Mouse (Mus musculus): ENCODE measurements around the gene Emc7. TPM values are rescaled to one million over a fixed set of nuclear protein-coding genes. Genes with fewer than 3 reads are reported as not detected.
A peak's percentile ranks its signal among the peaks of the same experiment; 100 is the strongest.

The Emc7 gene
- total RNA-seq, 2 experiments from 2014 or later = 11.5 to 12.7 TPM

DNA sequence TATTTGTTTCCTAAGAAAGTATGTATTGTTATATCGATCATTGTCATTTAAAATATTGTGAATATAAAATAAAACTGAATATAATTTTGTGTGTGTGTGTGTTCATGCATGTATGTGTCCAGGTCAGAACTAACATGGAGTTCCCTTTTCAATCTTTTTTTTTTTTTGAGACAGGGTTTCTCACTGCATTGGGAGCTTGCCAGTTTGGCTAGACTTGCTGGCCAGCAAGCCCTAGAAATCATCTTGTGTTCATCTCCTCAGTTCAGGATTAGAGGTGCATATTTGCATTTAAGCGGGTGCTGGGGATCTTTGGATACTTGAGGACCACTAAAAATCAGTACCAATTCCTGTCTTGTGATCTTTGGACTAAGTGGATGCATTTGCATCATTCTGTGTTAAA lies 17.3 kb downstream of the Emc7 start:
- no peak for DNase-seq
- intact Hi-C loops (cut with DNase I) = loop anchor here (10.0 kb wide), 1 partner anchor 227 kb away; no protein-coding TSS in a partner anchor

DNA sequence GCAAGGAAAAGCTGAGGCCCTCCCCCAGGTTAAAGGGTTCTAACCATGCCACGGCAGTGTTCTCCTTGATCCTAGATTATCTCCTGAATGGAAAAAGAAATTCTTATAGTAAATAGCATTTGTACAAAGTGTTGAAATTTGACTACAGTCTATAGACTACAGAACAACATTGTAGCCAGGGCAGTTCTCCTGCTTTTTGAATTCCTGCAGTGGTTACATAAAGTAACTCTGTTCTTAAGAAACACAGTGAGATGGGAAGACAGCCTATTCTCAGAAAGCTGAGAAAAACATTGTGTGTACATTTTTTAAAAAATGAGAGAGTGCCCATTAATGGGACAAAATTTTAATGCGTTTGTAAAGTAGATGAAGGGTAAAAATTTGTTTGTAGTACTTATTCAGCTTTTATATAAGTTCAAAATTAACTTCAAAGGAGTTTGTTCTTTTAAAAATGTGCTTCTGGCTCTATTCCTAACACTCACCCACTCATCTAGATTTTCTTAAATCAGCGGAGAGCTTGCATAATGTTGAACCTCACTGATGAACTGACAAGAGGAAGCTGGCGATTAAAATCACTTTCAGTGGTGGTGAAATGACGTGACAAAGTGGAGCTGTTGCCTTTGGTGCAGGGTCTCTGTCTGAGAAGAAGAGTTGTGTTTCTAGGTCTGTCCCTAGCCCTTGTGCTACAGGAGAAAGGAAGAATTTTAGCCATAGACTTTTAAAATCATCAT lies 20.4 kb downstream of the Emc7 start:
- intact Hi-C loops (cut with DNase I) = loop anchor here (10.0 kb wide), 1 partner anchor 230 kb away; no protein-coding TSS in a partner anchor
- no peak for DNase-seq

DNA sequence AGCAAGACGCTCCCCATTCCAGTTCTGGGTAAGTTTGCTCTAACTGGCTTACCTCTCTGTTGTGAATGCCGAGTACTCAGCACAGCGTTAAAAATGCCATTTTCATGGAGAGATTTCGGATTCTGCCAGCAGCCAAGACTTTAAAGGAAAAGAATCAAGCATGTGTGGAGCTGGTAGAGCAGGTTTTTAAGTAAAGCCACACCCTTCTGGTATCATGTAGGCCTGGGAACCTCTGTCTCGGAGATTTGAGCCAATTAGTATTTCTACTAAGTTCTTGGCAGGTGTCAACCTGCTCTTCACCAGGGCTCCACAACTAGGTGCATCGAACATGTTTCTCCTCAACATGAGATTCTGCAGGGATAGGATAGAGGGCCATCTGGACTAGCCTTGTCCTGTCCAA lies 21.8 kb downstream of the Emc7 start:
- intact Hi-C loops (cut with DNase I) = loop anchor here (10.0 kb wide), 1 partner anchor 232 kb away; no protein-coding TSS in a partner anchor

DNA sequence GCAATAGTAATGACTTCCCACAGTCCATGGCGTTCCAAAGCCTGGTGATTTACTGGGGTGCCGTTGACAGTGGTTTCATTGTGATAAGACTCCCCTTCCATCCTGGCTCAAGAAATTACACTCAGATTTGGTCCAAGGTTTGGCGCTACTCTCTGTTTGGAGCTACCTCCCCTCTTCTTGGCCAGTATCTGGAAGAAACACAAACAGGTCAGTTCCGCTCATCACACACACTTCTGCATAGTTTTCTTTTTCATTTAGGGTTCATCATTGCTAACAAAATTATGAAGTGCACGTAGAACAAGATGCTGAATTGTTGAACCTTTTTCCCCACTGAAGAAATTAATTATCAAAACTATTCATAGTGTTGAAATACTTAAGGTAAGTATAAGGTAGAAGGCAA lies 25.9 kb downstream of the Emc7 start, which contains the start of gene Chrm5:
Gene Chrm5, minus strand, starts transcription at position 101 of the 400 bp plus-strand sequence.
- no peak for DNase-seq
- intact Hi-C loops (cut with DNase I) = no loop called here

More for the DNA sequence above, 21.8 kb downstream of the Emc7 start:
- DNase-seq = no peak

DNA sequence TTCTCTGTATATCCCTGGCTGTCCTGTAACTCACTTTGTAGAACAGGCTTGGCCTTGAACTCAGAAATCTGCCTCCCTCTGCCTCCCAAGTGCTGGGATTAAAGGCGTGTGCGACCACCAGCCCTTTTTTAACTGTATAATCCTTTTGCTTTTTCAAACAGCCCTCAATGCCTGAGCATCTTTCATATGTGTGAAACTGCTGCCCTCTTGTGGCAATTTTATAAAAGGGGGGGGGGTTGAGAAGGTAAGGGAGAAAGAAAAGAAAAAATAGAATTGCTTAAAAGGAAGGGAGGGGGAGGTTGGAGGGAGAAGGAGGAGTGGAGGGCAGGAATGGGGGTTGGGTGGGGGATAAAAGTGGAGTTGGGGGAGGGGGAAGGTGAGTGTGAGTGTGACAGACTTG lies 26.8 kb downstream of the Emc7 start:
- no peak for DNase-seq
- intact Hi-C loops (cut with DNase I) = no loop called here

DNA sequence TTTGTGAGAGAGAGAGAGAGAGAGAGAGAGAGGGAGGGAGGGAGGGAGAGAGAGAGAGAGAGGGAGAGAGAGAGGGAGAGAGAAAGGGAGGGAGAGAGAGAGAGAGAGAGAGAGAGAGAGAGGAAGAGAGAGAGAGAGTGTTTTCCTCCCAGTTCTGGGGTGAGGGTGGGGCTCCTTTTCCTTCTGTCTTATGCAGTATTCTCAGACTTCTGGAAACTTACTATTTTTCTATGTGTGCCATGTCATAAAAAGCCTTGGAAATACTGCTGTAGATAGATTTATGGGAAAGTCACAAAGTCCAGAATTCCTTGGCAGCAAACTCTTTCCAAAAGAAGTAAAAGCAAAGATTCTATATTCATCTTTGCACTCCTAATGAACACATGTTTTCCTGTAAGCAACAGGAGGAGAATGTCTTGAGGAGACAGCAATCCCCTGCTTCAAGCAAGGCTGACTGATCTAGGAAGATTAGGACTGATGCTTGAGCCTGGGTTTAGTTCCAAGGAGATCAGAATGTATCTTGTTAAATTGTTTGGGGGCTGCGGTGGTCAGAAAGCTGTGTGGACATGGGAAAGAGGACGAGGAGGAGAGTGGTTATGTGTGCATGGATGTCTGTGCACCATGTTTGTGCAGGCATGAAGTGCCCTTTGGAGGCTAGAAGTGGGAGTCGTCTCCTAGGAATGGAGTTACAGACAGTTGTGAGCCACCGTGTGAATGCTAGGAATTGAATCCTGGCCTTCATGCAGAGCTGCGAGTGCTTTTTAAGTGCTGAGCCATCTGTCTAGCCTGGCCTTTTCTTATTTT lies 27.9 kb downstream of the Emc7 start:
- intact Hi-C loops (cut with DNase I) = loop anchor here (2.0 kb wide), 1 partner anchor 104 kb away; the partner anchor contains the start of gene Katnbl1
- DNase-seq = no peak

DNA sequence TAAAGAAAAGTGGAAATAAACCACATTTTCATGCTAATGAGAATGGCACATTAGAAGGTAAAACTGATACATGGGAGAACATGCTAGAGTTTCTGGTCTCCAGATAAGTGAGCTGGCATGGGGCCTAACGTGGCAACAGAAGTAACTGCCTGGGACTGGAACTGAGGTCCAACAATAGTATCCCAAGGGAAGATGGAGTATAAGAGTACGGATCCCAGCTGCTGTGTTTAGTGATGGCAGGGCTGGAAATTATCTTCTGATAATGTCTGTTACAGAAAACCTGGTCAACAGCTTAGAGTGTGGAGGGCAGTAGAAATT lies 28.5 kb downstream of the Emc7 start:
- no peak for DNase-seq
- intact Hi-C loops (cut with DNase I) = loop anchor here (2.0 kb wide), 1 partner anchor 104 kb away; the partner anchor contains the start of gene Katnbl1

DNA sequence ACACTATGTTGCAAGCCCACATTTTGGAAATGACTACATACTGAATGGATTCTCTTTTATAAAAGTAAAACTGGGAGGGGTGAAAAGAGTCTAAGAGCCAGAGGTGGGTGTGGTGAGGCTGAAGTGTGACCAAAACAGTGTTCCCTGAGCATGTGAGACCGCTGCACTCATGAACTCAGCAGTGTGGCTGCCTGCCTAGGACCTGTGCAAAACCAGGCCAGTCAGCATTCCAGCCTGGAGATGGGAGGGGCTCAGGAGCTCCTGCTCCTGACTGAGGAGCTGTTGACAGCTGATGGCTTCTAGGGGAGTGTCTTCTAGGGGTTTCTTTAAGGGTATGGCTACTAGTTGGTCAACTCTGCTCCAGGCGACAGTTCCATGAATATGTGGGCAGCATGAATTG lies 30.1 kb downstream of the Emc7 start:
- intact Hi-C loops (cut with DNase I) = no loop called here
- DNase-seq = peak in 1 of 2 experiments; percentile 33

DNA sequence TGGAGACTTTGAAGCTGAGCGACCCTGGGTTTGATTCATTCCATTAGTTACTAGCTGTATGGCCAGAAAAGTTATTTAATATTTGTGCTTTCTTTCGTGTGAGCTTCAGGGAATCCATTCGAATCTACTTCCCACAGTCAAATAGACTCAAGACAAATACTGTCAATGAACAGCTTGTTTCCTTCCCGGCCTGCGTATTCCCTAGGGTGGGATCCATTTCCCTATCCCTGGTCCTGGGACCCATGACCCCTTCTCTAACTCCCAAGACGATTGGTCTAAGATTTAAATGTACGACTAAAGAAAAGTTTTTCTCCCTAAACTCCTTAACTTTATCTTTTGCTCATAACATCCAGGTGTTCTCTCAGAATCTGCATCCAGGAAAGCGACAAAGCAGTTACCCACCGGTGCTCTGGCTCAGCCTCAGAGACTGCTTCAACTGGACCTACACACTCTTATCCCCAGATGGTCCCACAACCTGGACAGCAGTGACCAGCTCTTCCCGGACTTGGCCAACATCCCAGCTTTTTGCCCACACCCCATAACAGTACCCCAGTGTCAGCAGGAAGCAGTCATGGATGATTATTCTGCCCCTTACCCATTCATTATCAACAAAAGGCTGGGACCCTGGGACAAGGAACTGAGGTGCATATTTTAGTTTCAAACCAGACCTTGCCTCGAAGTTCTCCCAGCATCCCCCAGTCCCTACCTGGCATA lies 35.8 kb downstream of the Emc7 start:
- no peak for DNase-seq
- intact Hi-C loops (cut with DNase I) = no loop called here

DNA sequence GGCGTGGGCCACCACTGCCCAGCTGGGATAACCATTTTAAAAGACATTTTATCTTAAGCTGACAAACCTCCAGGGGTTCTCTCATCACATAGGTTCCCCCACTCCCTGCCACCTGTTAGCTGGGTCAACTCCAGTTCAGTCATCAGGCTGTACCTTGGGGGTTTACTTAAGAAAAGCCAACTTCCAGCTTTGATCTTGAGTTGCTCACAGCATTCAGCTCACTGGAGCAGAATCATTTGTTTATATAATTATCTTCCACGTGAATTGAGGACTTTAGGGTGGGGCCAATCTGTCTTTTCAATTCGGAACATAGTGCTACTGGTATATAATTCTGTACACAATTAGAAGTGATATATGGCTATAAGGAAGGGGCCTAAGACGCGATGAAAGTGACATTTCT lies 36.8 kb downstream of the Emc7 start:
- intact Hi-C loops (cut with DNase I) = no loop called here
- DNase-seq = no peak

DNA sequence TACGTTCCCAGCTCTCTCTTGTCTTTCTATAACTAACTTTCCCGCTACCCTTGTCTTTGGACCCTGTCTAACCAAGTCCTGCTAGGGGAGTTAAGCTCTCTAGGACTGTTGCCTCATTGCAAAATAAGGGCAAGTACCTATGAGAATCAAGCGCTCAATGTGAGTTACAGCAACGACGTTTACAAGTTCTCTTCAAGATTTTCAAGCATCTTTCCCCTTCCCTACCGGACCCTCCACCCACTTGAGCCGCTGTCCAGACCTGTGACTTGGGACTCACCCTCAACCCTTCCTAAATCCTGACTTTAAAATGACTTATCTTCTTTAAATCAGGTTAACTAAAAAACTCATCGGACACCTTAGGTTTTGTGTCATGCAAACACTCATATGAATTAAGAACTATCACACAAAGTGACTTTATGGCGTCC lies 37.6 kb downstream of the Emc7 start:
- intact Hi-C loops (cut with DNase I) = no loop called here
- no peak for DNase-seq

DNA sequence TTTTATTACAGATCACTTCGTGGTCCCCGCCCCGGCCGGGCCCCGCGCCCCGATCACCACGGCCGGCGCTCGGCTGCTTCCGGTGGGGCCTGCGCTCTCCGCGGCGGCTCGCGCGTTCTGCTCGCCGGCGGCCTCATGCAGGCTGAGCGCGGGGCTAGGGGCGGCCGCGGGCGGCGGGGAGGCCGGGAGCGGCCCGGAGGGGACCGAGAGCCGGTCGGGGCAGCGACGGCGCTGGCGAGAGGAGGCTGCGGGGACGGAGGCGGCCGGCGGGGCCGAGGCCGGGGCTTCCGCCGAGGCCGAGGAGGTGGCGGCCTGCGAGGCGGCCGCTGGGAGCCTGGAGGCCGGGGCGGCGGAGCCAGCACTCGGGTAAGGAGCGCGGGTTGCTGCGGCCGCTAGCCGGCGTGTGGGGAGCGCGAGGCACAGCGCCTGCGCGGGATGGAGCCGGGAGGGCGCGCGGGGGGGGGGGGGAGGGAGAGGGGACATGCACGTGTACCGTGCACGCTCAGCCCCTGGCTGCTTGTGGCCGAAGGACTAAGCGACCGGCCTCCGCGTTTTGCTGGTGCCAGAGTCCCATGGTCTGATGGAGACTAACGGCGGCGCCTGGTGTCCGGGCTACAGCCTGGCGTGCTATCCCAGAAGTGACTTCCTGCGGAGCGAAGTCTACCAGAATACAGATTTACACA lies 38.2 kb downstream of the Emc7 start, which contains the start of gene Aven:
Gene Aven, plus strand, starts transcription at position 109 of the 683 bp plus-strand sequence.
- peak; percentile 79 to 84 for DNase-seq
- intact Hi-C loops (cut with DNase I) = no loop called here

DNA sequence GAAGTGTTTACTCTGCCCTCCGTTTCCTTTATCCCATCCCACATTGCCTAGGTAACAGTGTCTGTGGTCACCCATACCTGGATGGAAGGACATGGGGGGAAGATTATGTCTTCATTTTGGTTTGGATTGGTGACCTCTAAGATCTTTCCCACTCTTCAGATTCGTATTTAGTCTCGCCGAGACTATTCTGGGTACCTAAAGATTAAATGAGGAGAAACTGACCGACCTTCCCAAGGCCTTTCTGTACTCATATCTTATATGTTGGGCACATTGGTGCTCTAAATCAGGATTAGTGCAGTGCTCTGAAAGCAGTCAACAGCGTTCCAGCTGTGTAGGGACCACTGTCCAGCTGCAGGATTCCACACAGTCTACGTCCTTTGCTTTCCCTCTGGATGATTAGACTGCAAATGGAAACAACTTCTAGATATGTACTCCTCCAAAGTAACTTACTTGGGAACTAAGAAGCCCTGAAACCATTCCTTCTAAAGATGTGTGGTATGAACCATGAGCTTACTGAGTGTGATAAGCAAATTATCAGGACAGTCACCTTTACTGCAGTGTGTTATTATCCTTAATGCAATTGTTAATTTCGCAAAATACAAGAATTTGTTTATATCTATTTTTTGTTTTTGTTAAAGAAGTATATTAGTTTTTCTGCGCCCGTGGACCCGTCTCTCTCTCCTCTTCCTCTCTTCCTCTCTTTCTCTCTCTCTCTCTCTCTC lies 38.9 kb downstream of the Emc7 start:
- DNase-seq = no peak
- intact Hi-C loops (cut with DNase I) = no loop called here

DNA sequence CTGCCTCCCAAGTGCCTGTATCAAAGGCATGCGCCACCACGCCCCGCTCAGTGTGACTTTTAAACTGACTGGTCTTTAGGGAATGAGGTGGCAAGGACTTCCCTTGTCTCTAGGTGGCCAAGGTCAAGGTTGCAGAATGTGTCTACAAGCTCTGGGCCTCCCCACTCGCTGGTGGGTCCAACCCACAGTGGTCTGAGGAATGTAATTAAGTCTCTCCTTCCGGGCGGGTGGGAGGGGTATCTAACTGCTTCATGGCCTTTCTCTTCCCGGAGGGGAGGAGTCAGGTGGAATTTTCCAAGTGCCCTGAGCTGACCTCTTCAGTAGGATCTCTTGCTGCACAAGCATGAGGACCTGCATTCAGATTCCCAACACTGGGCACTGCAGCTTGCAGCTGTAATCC lies 43.1 kb downstream of the Emc7 start:
- DNase-seq = no peak
- intact Hi-C loops (cut with DNase I) = no loop called here

DNA sequence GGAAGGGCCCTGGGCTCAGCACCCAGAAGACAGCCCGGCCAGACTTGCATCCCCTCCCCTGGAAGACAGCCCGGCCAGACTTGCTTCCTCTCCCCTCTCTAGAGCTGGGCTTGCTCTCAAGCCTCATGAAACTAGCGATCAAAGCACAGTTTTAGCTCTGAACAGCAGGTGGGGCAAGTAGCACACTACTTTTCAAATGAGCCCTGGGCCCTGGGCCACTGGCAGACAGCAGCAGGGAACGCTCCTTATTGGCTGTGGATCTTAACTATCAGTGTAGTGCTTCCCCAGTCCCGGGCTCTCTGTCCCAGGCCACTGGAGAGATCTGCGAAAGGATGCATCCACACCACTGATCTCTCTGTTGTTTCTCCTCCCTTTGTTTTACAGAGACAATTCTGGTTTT lies 46.4 kb downstream of the Emc7 start:
- peak; percentile 58 to 78 for DNase-seq
- intact Hi-C loops (cut with DNase I) = loop anchor here (2.0 kb wide), 1 partner anchor 268 kb away; no protein-coding TSS in a partner anchor

DNA sequence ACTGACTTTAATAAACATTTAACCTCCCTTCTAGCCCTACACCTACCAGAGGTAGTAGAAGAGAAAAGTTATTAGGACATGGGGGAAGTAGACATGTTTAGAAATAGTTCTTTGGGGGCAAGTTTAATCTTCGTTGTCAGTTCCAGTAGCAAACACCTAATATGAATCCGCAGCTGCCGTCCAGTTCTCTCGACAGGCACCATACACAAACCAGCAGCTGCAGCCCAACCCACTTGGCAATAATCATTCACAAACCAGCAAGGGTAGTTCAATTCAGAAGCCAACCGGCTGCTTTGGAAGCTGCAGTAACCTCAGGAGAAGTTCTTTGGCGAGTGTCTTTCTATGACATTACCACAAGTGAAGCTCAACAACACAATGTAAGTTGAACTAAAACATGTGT lies 49.2 kb downstream of the Emc7 start:
- DNase-seq = no peak
- intact Hi-C loops (cut with DNase I) = no loop called here

DNA sequence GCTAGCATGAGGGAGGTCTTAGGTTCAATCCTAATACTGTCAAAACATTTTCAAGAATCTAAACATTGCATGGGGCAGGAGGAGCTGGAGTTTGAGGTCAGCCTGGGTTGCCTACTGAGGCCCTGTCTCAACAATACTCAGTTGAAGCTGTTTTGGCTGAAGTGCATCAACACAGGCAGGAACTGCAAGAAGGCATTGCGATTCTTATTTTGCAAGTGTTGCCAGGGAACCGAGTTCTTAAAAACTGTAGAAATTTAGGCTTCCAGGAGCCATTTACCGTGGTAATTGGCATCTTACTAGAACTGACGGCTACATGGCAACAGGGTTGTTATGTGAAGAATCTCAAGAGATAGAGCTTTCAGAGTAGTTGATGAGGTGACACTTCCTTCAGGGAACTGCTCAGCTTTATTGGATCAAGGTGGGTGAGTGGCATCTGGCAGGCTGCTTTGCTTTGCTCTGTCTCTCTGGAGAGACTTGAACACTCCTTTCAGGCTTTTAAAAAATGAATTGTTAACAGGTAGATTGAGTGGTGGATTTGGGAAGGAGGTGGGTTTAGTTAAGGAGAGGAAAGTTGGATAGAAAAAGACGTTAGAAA lies 52.1 kb downstream of the Emc7 start:
- intact Hi-C loops (cut with DNase I) = no loop called here
- DNase-seq = no peak

DNA sequence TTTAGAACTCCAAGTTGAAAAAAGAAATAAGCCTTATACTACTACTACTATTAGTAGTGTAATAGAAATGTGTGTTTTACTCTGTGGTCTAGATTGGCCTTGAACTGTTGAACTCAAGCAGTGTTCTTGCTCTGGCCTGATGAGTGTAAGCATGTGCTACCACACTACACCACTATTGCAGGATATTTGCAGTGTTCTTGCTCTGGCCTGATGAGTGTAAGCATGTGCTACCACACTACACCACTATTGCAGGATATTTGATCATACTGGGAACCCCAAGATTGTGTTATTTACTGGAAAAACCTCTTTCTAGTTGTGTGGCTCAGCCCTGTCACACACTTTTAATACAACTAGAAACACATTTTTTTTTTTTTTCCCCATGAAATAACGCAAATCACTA lies 52.6 kb downstream of the Emc7 start:
- DNase-seq = no peak
- intact Hi-C loops (cut with DNase I) = no loop called here

DNA sequence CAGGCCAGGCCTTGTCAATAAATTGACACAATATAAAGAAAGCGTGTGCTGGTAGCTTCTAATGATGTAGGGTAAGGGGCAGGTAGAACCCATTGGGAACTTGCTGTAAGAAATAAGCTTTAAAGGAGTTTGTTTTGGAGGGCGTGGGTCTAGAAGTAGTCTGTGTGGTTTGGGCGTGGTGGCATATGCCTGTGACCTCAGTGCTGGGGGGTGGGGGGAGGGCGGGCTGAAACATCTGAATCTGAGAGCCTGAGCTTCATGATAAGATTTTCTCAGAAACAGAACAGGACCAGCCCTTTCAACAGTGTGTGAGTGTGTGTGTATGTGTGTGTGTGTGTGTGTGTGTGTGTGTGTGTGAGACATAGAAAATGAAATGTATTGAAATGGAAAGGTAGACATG lies 55.3 kb downstream of the Emc7 start:
- intact Hi-C loops (cut with DNase I) = no loop called here
- no peak for DNase-seq
